Mouse (Mus musculus) heart, postnatal 4 days (tissue): ENCODE data around the gene Naaa. TPM values are rescaled to one million over a fixed set of nuclear protein-coding genes. Genes with fewer than 3 reads are reported as not detected.

ENCODE experiments used
- DNase-seq: peaks from one replicate; pipeline ENCODE4 v3.0.0; 2021
- total RNA-seq, 2 experiments: library from RNA; stranded (reverse); gene quantifications; 2 replicates each; pipeline ENCODE4 v1.2.3; 2021

Gene Naaa
- total RNA-seq, result 10 to 100 TPM in 1 of 2 experiments, 1 to 10 TPM in 1; 9.9 to 11.3 TPM

DNA sequence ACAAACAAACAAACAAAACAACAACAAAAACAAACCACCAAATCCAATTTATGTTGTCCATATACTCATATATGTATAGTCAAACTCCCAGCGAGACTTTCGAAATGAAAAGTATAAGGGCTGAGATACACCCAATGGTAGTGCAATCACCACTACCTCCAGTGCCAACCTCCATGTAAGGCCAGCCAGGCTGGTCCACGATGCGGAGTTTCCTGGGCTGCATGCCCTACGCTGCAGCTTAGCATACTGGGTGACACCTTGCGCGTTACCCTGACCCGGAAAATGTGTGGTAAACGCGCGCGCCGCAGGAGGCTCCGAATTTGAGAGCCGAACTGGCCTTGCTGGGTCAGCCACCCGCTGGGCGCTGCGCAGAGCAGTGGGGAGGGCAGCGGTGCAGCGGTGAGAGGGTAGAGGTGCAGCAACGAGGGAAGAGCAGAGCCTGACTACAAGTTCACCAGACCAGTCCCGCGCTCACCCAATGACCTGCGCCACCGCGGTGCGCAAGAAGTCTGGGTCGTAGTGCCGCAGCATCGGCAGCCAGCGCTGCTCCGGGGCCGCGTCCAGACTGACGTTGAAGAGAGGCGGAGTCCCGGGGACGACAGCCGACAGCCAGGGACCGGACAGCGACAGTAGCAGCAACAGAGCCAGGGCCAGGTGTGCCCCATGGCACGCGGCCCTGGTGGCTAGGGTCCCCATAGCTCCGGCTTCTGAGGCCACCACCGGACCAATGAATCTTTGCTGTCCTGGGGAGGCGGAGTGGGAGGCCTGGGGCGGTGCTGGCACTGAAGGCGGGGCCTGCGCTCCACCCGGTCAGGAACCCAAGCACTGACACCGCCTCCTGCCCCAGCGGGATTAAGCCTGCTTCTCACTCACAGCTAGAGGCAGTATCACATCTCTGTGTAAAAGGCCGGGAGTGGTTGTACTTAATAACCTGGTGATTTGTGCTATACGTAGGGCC, at the start of gene Naaa:
TSS of gene Naaa (minus strand) at position 734 of the 958 bp plus-strand sequence.
- DNase-seq, result peak; percentile 85

DNA sequence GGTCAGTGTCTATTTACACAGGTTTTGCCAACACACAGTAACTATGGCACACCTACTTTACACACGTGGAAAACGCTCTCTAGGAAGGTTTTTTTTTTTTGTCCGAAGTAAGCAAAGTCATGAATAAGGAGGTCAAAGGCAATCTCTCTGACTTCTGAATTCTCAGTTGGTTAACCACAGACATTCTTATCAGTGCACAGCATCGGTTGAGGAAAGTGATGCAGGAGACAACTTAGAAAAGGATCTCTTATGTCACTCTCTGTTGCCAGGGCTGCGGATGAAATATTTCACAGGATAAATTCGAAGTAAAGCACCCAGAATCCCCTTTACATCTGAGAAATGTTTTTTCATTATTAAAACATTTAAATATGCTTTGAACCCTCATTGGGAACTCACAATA, 49.4 kb upstream of the Naaa start:
- DNase-seq, result no peak

DNA sequence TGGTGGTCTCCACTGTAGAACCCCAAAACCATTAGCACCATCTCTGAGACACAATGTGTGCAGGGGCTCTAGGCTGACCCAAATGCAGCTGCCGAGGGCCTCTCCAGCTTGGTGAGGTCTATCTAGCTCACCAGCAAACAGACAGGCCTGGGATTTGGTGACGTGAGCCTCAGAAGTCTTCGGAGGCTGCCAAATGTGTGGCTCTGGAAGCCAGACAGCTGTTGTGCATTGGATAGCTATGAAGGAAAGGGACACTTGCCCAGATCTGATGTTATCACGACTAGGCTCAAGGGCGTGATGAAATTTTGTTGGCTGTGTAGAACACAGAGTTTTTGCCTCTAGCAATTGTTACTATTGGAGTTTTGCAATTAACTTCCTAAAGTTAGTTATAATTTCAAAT, 45.3 kb upstream of the Naaa start:
- DNase-seq, result peak; percentile 73

DNA sequence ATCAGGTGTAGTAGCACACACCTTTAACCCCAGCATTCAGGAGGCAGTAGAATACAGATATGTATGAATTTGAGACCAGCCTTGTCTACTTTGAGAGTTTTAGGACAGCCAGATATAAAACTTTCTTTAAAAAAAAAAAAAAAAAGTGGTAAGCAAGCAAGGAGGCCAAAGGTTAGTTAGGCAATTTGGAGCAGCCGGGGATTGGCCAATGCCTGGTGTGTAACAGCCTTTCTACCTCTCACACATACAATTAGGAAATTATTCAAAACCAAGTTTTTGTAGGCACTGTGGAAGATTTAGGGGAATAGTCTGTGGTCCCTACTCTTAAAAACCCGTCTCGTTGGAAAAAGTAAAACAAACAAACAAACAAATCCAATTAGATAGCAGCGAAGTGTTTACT, 44.6 kb upstream of the Naaa start:
- no peak for DNase-seq

DNA sequence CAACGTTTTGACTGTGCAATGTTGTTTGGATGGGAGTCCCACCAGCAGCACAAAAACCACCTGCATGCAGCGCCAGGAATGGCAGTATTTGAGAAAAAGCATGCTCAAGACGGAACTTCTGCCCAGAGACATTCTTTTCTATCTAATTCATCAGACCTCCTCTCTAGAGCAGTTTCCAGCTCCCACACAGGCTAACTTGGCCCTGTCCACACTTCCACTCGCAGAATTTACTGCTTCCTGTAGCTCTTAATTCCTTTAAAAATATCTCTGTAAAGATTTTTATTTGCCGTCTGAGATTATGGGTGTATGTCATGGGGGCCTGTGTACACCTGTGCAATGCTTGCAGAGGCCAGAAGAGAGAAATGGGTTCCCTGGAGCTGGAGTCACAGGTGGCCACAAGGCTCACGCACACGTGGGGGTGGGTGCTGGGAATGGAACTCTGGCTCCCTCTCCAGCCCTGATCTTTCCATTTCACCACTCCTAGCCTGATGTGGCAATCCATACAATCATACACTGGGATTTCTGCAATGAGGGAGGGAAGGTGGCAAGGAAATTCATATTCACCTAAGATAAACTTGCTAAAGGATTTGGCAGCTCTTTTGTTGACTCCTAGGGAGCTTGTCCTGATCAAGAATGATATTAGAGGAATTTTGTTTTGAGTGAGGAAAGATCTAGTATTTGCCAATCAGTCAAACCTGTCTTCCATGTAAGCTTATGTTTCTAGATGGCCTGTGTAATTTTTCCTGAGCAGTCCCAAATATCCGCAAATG, 43.8 kb upstream of the Naaa start:
- no peak for DNase-seq

DNA sequence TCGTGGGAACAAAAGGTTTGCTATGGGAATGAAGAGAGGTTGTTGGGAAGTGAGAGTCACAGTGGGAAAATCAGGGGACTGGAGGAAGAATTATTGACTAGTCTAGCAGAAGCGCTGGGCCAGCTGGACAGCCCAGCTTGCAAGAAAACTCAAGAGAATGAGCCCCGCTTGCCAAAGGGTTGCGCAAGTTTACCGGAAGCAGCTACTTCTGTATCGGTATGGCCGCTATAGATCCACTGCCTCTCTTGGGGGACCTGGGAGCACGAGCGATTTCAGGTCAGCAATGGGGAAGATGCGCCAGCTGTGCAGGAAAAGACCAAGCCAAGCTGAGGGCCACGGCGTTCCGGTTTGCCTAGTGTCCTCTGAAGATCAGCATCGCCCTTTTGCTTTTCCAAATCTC, 40.6 kb upstream of the Naaa start:
- no peak for DNase-seq

DNA sequence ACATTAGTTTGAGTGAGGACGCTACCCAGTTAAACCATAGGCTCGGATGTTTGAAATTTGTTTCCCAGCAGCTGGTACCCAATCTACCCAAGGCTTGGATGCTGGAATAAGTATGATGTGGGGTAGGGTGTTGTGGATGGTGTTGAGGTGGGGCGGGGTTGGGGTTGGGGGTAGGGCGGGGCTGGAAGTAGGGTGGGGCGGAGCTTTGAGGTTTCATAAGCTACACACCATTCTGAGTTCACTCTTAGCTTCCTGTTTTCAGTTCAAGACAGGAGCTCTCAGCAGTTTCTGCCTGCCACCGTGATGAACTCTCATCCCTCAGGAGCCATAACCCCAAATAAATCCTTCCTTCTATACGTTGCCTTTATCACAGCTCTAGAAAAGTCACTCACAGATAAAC, 40.1 kb upstream of the Naaa start:
- DNase-seq, result no peak

DNA sequence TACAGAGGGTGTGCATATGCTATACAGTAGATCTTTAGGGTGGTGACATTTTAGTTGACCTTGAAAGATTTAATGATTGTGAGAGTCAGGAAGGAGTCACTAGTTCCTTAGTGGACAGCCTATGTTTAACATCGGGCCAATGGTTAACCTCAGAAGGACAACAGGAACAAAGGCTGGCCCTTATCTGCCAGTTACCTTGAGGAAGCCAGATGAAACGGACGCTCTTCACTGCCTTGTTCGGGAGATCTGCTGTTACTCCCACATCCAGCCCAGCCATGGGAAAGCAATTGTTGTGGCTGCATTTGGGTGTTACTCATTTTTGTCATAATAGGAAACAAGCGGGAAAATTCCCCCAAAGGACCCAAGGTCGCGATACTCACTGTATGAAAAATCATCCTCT, 35.8 kb upstream of the Naaa start:
- no peak for DNase-seq

DNA sequence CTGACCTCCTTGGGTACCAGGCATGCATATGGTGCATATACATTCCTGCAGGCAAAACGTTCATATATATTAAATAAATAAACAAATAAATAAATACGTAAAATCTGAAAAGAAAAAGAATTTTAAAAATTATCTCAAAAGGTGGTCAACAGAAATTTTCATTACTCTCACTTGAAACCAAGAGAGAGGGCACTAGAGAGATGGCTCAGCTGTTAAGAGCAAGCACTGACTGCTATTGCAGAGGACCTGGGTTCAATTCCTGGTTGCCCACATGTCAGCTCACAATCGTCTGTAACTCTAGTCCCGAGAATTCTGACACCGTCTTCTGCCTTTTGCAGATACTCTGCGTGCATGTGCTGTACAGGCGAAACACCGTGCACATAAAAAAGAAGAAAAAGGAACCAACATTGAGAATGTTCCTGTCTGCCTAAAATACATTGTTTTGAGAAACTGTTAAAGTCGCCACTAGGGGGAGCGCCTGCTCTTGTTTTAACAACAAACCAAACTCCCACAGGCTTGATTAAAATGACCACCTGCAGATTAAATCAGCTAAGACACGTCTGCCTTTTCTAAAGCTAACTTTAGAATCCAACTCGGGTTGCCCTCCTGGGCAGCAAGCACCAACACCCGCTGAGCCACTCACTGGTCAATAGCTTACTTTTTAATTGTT, 34.2 kb upstream of the Naaa start:
- peak; percentile 90 for DNase-seq

DNA sequence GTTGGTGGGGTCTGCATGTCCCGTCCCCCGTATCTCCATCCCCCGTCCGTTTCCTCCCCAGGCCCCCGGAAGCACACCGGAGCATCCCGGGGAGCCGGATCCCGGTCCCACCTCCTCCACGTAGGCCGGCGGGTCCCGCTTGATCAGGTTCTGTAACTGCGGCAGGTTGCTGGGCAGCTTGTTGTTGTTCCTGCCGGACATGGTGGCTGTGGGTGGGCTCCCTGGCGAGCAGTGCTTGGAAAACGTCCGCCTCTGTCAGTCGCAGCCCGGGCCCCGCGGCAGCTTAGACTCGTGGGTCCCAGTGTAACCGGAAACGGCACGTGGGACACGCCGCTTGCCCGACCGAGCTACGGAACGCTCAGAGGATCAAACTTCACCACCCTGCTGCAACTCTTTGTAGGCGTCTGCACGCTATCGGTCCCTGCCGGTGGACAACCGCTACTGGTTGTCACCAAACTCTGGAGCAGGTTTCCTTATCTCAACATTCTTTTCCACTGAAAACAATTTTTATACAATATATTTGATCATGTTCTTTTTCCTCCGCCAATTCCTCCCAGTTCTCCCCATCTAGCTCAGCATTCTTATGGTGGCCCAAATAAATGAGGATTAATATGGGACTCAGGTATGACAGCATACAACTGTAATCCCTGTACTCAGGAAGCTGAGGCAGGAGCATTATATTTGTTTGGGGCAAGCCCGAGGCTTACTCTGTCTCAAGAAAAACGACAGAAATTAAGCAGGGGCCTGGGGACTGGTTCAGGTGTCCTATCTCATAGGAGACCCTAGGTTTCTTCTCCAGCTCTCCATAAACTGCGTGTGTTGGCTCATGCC, 31.9 kb upstream of the Naaa start, which contains the start of gene Sdad1:
TSS of gene Sdad1 (minus strand) at position 799 of the 831 bp plus-strand sequence.
- DNase-seq, result peak; percentile 94

DNA sequence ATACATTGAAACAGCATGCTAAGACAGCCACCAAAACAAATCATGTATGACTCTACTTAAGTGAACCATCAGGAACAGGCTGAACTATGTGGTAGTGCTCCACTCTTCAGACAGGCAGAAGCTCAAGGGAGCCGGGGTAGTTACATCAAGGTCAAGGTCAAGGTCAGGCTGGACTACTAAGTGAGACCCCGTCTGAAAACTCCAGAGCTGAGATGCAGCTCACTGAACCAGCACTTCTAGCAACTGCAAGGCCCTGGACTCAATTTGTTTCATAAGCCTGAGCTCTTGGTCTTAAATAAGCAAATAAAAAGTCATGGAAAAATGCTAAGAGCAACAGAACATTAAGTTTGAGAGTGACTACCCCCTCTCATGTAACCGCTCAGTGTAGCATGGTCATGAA, 26.3 kb upstream of the Naaa start:
- DNase-seq, result no peak

DNA sequence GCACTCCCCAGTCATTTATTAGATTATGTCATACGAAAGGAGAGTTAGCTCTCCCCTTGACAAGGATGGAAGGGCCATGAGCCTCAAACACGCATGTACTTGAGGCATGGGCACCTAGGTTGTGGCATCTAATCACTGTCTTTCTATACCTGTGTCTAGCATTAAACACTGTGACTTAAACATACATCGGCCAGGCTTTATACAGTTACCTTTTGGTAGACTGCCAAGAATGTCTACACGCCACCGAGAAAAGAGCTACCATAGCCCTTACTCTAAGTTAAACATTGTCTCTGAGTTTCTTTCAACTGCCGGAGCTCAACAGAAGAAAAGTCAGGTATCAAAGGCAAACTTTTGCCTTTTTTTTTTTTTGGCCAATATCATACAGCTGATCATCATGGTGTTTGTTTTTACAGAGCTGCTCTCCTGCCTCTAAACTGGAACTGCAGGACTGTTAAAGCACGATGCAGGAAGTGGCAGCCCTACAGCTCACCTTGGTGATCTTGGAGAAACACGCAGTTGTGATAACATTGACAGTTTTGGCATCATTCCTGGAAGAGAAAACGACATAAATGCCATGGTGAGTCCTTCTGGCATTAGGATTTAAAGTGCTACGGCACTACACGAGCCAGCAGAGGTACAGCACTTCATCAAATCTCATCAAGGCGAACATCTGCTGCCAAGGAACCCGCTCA, 24.3 kb upstream of the Naaa start:
- DNase-seq, result no peak

DNA sequence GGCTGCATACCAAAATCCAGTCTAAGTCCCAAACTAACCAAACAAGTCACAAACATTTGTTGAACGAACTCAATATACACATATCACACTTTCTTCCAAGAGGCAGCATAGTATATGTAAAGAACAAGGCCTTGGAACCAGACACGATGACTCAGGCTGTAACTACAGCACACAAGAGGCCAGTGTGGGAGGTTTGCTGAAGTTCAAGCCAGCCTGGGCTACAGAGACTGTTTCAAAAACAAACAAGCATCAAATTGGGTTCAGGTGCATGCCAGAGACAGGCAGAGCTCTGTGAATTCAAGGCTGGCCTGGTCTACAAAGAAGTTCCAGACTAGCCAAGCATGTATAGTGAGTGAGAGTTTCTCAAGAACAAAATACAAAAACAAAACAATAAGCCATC, 16.6 kb upstream of the Naaa start:
- DNase-seq, result no peak

DNA sequence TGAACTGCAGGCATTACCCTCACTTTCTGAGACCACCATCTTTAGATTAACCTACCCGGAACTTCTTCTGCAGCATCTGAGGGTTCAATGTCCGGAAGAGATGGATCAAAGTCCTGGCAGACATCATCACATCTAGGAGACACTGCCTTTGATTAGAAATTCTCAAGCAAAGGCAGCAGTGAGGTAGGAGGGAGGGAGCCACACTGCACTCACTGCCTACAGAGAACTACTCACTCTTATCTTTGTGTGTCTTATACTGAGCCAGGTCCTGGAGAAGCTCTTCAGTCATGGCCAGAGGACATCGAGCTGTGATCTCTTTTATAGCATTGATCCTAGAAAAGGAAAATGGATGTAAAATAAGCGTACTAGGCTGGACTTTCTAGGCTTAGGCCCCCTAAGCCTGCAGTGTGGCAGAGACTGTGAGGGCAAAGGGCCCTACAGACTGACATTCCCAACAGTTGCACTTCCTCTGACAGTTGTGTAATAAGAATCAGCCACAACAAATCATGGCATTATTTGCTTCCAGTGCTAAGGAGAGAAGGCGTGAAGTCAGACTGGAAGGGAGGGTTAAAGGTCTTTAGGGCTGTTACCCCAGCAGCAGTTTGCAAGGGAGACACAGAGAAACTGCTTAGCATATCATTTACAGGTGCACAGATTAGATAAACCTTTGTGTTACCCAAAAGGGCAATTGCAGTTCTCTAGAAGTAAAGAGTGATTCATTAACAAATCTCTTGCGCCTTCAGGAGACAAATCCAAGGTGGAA, 13.9 kb upstream of the Naaa start:
- no peak for DNase-seq

DNA sequence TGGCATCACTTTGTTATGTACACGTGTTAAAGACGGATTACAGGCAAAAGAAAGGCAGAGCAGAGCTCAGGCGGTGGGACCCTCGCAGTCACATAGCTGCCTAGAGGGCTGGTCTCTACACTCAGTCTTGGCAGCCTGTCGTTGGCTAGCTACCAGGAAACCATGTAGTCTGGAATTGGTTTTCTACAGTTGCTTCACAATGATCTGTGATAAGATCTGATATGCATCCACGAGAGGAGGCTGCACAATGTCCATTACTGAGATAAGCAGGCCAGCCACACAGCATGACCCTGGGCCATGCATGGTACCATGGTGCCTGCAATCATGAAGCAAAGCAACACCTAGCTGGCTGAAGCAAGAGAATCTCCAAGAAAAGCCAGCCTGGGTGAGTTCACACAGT, 9.9 kb upstream of the Naaa start:
- no peak for DNase-seq

DNA sequence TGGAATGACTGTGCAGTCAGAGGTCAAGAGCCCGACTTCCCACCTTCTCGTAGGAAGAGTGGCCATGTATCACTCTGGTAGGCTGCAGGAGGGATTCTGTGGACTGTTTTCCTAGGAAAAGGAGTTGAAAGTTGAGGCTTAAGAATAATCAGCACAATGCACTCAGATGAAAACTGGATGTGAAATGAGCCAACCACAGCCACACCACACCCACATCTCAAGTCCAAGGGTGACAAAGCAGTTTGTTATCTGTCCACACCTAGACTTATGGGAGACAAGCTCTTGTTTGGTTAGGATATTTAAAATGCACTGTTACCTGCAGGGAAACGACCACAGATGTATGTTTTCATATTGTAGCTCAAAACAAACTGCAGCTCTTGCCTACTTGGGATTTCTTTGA, 5.1 kb upstream of the Naaa start:
- DNase-seq, result no peak

DNA sequence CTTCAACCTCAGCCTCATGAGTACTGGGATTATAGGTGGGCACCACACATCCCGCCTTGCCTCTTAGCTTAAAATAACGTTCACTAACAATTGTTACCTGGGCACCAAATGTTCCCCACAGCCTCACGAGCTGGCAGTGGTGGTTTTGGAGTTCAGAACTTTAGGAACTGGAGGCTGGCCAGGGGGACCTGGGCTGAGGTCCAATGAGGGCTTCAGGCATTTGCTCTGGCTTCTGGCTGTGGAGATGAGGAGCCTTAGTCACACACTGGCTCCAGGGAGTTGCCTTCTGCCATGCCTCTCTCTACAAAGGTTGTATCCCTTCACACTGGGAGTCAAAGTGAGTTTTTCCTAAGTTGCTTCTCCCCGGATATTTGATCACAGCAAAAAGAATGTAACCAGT, 4.6 kb upstream of the Naaa start:
- peak; percentile 75 for DNase-seq

DNA sequence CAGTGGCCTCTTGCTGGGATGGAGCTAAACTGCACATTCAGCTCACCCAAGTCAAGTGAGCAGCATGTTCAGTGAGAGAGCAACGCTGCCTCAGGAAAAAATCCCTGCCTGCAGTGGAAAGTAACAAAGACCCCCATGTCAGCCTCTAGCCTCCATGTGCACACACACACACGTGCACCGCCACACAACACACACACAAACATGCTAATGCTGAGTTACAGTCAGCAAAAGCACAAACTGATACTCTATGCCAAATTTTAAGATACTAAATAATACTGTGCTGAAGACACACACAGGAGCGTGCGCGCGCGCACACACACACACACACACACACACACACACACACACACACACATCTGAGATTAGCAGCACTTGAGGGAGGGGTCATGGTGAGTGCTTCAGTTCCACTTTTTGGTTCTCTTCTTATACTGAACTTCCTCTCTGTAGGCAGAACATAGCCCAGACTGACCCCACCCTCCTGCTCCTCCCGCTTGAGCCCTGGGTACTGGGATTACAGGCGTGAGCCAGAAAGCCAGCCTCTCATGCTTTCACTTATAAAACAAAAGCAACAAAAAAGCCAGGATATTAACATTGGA, 1.1 kb upstream of the Naaa start:
- DNase-seq, result no peak

DNA sequence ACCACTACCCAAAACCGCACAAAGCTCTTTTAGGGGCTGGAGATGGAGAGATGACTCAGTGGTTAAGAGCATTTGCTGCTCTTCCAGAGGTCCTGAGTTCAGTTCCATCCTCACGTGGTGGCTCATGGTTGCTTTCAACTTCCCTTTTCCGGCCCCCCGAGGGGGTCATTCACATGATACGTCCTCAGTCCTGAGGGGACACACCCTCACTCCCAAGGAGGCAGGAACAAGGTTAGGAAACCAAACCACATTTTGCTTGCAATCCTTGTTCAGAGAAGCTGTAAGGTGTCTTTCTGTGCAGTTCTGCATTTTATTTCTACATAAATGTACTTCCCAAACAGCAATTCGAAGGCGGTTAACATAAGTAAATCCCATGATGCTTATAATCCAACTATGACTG, 7.5 kb downstream of the Naaa start:
- DNase-seq, result no peak

DNA sequence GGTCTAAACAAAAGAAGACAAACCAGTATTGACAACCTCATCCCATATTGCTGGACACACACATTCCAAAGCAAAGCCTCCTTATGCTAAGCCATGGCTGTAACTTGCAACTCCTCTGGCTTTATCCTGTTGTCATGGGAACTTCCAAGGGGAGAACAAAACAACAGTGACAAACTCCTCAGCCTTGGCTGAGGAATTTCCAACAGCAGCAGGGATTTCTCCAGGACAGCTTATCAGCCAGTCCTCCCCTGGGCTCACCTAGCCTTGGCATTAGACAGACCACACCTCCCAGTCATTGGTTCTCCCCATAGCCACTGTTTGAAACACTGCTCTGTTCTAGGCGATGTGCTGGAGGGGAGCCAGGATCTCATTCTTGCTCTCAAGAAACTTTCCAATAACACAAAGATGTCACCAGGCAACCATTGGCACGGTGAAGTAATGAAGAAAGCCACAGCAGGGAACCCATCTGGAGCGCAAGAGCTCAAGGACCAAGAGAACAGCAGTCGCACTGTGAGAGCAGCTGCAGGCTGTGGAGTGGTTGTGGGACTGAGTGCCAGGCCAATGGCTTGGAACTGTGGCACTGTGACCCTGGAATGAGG, 14.1 kb downstream of the Naaa start:
- peak; percentile 87 for DNase-seq
